Mouse (Mus musculus) neural tube, embryonic 12.5 days (tissue): ENCODE measurements around the gene Eif2b1. TPM values are rescaled to one million over a fixed set of nuclear protein-coding genes. Genes with fewer than 3 reads are reported as not detected.

ENCODE experiments used
- ATAC-seq: fragments of 200-750 bp; cut with Nextera tagmentation; 2 replicates; pipeline ENCODE4 v1.8.0; 2017; ENCODE audit warnings: low read depth, mild to moderate bottlenecking, moderate TSS enrichment, moderate library complexity; ENCODE audit not compliant: low FRiP score
- H3K27ac ChIP-seq: fragments of 300-500 bp; sonication (generic); 2 replicates; pipeline ENCODE4 v1.5.1; 2016
- H3K27me3 ChIP-seq: fragments of 300-500 bp; sonication (generic); replicated peaks from 2 replicates; pipeline ENCODE4 v1.6.1; 2016; ENCODE audit warnings: mild to moderate bottlenecking
- H3K36me3 ChIP-seq: fragments of 300-500 bp; sonication (generic); 2 replicates; pipeline ENCODE4 v1.6.1; 2016; ENCODE audit warnings: mild to moderate bottlenecking
- H3K4me1 ChIP-seq: fragments of 300-500 bp; sonication (generic); 2 replicates; pipeline ENCODE4 v1.6.1; 2016
- H3K4me2 ChIP-seq: fragments of 300-500 bp; sonication (generic); replicated peaks from 2 replicates; pipeline ENCODE4 v1.6.1; 2016; ENCODE audit warnings: mild to moderate bottlenecking
- H3K4me3 ChIP-seq: fragments of 300-500 bp; sonication (generic); 2 replicates; pipeline ENCODE4 v1.5.1; 2016
- H3K9ac ChIP-seq: fragments of 300-500 bp; sonication (generic); 2 replicates; pipeline ENCODE4 v1.6.1; 2016; ENCODE audit warnings: mild to moderate bottlenecking
- H3K9me3 ChIP-seq: fragments of 300-500 bp; sonication (generic); 2 replicates; pipeline ENCODE4 v1.6.1; 2016; ENCODE audit warnings: mild to moderate bottlenecking
- WGBS: fragments of 180-500 bp; shearing (Covaris S2); methylation state at CpG from one replicate; pipeline ENCODE4 v1.1.7; 2016; 5-methylcytosine and 5-hydroxymethylcytosine counted together
- polyA plus RNA-seq: library from polyadenylated mRNA; unstranded; fragments of >200 nt; fragmentation: Nextera tagmentation; extraction: Ambion mirVana; gene quantifications from 2 replicates; pipeline ENCODE4 v1.2.1, GENCODE M21; 2016

Gene Eif2b1
- polyA plus RNA-seq, 1 experiment from 2014 or later, result 76.2 TPM

DNA sequence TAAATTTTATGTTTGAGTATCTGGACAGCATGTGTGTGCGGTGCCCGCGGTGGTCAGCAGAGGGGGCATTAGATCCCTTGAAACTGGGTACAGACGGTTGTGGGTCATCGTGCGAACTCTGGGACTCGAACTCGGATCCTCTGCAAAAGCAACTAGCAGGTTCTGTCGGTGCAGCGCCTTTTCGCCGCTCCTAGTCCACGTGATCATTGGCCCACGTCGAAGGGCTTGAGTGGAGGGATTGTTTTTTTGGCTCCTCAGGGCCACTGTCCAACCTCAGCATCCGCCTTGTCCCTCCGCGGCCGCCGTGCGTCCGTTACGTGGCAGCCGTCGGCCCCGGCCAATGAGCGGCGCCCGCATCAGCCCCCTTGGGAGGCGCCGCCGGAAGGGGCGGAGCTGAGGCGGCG, 38.5 kb downstream of the Eif2b1 start, which contains the start of gene Tmed2:
TSS of gene Tmed2 (plus strand) at position 313 of the 404 bp plus-strand sequence.
- Histone ChIP-seq H3K4me1 (peaks cover 11% of the 10 kb centered on the region), H3K27ac (peak within 1 kb of the TSS; percentile 16)

DNA sequence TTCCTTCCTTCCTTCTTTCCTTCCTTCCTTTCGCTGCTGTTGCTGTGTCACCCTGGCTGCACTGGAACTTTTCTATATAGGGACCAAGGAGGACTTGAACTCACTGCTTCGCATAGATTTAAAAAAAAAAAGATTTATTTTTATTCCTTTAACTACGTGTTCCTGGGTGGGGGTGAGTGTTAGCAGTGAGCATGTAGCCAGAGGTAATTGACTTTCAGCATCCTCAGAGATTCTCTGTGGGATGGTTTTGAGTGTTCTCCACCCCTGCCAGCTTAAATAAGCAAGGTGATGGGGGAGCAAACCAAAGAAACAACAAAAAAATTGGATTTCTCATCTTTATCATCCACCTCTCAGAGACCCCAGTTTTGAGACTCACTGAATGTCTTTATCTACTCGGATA, 39.0 kb downstream of the Eif2b1 start:
- 0 out of 2 replicates have a peak, but pooled peaks cover 2% of the 10 kb centered on the region for H3K27me3 ChIP-seq
- no peak overlapping the region for H3K9ac ChIP-seq
- no peak overlapping the region; the same call in 1 of the 2 replicates for H3K4me3 ChIP-seq
- 76% methylated on average over 4 of the region's 4 CpGs for WGBS
- no peak overlapping the region for H3K27ac ChIP-seq
- H3K4me2 ChIP-seq, result peak overlapping the region; percentile 44
- peaks cover 10% of the 10 kb centered on the region for H3K36me3 ChIP-seq
- H3K4me1 ChIP-seq, result peaks cover 11% of the 10 kb centered on the region
- ATAC-seq, result no peak
- no peaks in the 10 kb centered on the region for H3K9me3 ChIP-seq

More for the DNA sequence above, 38.5 kb downstream of the Eif2b1 start, which contains the start of gene Tmed2:
- peak within 1 kb of the TSS; percentile 93 for H3K4me3 ChIP-seq
- peak within 1 kb of the TSS; percentile 86 for H3K4me2 ChIP-seq
- WGBS, result 1% methylated on average over 35 of the region's 35 CpGs
- ATAC-seq, result peak; percentile 96
- H3K9ac ChIP-seq, result peak within 1 kb of the TSS; percentile 92
- 0 out of 2 replicates have a peak, but pooled peaks cover 2% of the 10 kb centered on the region for H3K27me3 ChIP-seq
- no peaks in the 10 kb centered on the region for H3K9me3 ChIP-seq
- peaks cover 14% of the 10 kb centered on the region for H3K36me3 ChIP-seq

DNA sequence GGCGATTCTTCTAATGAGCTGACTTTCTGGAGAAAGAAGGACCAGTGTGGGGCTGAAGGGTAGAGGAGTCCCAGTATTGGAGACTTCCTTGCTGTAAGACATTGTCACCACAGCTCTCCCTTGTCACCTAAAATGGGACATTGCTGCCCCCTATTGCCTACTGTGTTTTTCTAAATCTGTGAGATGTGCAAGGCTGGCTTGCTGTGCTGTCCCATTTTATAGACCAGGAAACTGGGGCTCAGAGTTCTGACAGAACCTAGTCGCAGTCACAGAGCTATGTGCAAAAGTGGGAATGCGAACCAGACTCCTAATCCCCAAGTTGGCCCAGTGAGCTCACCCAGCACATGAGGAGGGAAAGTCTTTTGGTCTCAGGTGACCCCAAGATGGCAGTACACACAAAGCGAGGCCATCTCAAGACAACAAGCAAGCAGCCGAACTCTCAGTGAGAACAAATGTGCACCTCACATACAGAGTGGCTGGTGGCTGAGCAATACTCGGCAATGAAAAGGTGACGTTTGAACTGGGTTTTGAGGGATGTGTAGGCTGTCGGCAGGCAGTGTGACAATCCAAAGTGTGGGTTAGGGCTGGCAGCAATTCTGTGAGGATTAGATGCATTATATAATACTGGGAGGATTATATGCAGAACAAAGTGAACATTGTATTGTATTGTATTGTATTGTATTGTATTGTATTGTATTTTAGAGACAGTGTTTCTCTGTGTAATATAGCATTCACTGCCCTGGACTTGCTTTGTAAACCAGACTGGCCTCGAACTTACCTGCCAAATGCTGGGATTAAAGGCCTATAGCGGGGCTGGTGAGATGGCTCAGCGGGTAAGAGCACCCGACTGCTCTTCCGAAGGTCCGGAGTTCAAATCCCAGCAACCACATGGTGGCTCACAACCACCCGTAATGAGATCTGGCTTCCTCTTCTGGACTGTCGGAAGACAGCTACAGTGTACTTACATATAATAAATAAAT, 39.8 kb downstream of the Eif2b1 start:
- WGBS, result 80% methylated on average over 16 of the region's 16 CpGs
- 0 out of 2 replicates have a peak, but pooled peaks cover 2% of the 10 kb centered on the region for H3K27me3 ChIP-seq

DNA sequence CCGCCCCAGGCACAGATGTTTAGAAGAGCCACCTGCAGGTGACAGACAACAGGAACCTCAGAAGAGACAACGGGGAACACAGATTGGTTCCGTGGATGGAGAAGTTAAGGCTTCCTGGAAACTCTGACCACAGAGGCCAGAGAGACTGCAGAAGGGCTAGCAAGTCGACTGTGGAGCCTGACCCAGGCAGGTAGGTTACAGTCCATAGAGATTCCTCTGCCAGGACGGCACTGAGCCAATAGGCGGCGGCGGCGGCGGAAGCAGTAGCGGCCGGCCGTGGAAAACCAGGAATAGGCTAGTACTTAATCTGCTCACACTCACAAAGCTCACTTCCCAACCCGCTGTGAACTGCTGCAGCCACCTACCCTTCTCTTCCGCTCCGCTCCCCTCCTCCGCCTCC, 42.2 kb downstream of the Eif2b1 start:
- Histone ChIP-seq H3K9ac (peak overlapping the region; percentile 33; the same call in 1 of the 2 replicates), H3K4me2 (peak overlapping the region; percentile 38), H3K27me3 (0 out of 2 replicates have a peak, but pooled peaks cover 2% of the 10 kb centered on the region), H3K4me3 (no peak overlapping the region), H3K27ac (no peak overlapping the region), H3K9me3 (no peaks in the 10 kb centered on the region), H3K4me1 (peaks cover 8% of the 10 kb centered on the region), H3K36me3 (no peaks in the 10 kb centered on the region)
- no peak for ATAC-seq
- WGBS, result 9% methylated on average over 17 of the region's 17 CpGs

More for the DNA sequence above, 39.8 kb downstream of the Eif2b1 start:
- Histone ChIP-seq H3K9me3 (no peaks in the 10 kb centered on the region), H3K4me1 (peaks cover 11% of the 10 kb centered on the region), H3K9ac (no peak overlapping the region), H3K27ac (no peak overlapping the region), H3K4me2 (no peak overlapping the region), H3K36me3 (peaks cover 2% of the 10 kb centered on the region), H3K4me3 (no peak overlapping the region)
- no peak for ATAC-seq

DNA sequence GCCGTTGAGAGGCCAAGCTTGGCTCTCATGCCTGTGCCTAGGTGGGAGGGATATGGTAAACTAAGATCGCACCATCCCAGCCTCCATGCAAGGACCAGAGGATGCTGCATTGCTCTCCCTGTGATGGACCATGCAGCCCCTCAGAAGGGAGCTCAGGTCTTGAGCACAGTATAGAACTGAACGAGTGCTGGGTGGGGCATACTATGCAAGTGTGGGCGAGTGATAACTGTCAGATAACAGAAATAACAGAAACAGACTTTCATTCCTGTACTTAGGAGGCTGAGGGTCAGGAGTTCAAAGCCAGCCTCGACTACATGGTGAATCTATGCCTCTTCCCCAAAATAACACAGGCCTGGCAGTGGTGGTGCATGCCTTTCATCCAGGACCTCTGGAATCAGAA, 43.9 kb downstream of the Eif2b1 start:
- WGBS, result 64% methylated on average over 5 of the region's 5 CpGs
- H3K9ac ChIP-seq, result no peak overlapping the region
- no peak for ATAC-seq

DNA sequence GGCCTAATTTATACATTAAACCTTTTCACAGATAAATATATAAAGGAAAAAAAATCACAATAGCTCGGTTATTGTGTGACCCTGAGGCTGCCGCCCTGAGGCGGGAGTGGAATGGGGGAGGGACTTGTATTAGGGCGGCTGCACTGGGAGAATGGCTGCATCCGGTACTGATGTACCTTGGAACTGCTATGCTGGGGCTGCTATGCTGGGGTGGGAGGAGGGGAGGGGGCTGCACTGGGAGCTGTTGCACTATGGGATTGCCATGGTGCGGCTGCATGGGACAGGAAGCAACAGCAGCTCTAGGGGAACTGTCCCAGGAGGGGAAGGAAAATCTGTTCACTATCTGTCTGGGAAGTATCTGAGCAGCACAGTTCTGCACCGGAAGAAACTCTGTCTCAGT, 46.5 kb downstream of the Eif2b1 start:
- H3K27ac ChIP-seq, result no peak overlapping the region

More for the DNA sequence above, 43.9 kb downstream of the Eif2b1 start:
- Histone ChIP-seq H3K36me3 (no peaks in the 10 kb centered on the region), H3K9me3 (no peaks in the 10 kb centered on the region), H3K27me3 (0 out of 2 replicates have a peak, but pooled peaks cover 2% of the 10 kb centered on the region), H3K4me3 (no peak overlapping the region), H3K4me2 (no peak overlapping the region), H3K4me1 (peaks cover 18% of the 10 kb centered on the region), H3K27ac (no peak overlapping the region)

DNA sequence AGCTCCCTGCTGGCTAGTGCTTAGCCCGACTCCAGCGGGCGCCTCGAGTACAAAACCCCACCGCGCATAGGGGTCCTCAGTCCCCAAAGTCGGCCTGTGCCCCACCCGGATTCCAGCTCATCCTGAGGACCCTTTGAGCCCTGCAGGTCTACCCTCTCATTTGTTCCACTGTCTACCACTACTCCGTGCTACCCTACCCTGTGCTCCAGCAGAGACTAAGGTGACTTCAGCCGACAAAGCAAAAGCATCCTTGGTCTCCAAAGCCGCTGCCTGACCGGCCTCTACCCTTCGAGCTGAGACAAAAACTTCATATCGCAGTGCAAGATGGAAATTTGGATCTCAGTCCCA, 47.4 kb downstream of the Eif2b1 start:
- 13% methylated on average over 14 of the region's 14 CpGs for WGBS
- H3K9me3 ChIP-seq, result no peaks in the 10 kb centered on the region
- H3K27me3 ChIP-seq, result no peaks in the 10 kb centered on the region
- H3K4me2 ChIP-seq, result peak overlapping the region; percentile 83
- peak overlapping the region; percentile 75 for H3K4me3 ChIP-seq
- H3K36me3 ChIP-seq, result no peaks in the 10 kb centered on the region
- H3K27ac ChIP-seq, result peak overlapping the region; percentile 37; the same call in 1 of the 2 replicates
- peak overlapping the region; percentile 75 for H3K9ac ChIP-seq
- H3K4me1 ChIP-seq, result peaks cover 38% of the 10 kb centered on the region
- peak; percentile 59 for ATAC-seq

More for the DNA sequence above, 46.5 kb downstream of the Eif2b1 start:
- Histone ChIP-seq H3K27me3 (0 out of 2 replicates have a peak, but pooled peaks cover 2% of the 10 kb centered on the region), H3K9me3 (no peaks in the 10 kb centered on the region), H3K4me3 (no peak overlapping the region), H3K4me1 (peaks cover 38% of the 10 kb centered on the region), H3K36me3 (no peaks in the 10 kb centered on the region), H3K4me2 (no peak overlapping the region), H3K9ac (no peak overlapping the region)
- WGBS, result 40% methylated on average over 7 of the region's 7 CpGs
- ATAC-seq, result no peak

DNA sequence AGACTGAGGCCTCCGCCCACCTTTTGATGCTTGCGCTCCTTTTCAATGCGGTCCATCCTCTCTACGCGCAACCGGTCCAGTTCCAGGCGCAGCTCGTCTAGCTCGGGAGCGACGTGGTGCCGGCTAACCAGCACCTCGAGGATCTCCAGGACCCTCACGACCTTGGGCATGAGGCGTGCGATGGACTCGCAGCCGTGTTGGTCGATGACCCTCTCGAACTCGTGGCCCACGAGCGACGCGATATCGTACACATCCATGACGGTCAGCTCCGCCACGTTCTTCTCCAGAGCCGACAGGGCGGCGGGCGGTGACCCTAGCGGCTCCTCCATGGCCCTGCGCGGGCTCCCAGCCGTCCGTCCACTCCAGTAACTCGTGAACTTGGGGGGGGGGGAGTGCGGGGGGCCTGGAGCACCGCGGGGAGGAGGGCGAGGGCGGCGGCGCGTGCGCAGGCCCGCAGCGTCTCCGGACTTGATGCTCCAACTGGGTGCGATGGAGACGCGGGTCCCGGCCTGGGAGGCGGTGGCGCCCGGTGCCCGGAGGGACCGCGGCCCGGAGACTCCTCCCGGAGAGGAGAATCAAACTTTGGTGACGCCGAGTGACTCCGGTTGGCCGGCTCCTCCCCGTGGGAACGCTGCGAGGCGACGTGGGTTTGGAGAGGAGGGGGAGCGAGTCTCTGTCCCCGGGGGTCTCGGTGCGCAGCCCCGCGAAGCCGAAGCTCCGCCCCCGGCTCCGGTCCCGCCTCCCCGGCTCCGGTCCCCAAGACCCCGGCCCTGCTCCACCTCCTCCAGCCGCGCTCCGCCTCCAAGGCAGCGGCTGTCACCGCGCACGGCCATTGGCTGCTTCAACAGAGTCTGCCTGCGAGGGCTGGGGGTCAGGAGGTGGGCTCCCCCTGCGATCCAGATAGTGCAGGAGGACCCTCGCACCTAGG, 48.0 kb downstream of the Eif2b1 start, which contains the start of gene Rilpl1:
TSS of gene Rilpl1 (minus strand) at position 737 of the 928 bp plus-strand sequence.
- peak; percentile 93 for ATAC-seq
- under 1% methylated on average over 95 of the region's 96 CpGs for WGBS
- H3K27ac ChIP-seq, result peak within 1 kb of the TSS; percentile 42
- peak within 1 kb of the TSS; percentile 75 for H3K4me3 ChIP-seq
- peak within 1 kb of the TSS; percentile 75 for H3K9ac ChIP-seq
- H3K27me3 ChIP-seq, result no peaks in the 10 kb centered on the region
- peaks cover 38% of the 10 kb centered on the region for H3K4me1 ChIP-seq
- peak within 1 kb of the TSS; percentile 83 for H3K4me2 ChIP-seq
- no peaks in the 10 kb centered on the region for H3K9me3 ChIP-seq
- H3K36me3 ChIP-seq, result 0 out of 2 replicates have a peak, but pooled peaks cover 3% of the 10 kb centered on the region

DNA sequence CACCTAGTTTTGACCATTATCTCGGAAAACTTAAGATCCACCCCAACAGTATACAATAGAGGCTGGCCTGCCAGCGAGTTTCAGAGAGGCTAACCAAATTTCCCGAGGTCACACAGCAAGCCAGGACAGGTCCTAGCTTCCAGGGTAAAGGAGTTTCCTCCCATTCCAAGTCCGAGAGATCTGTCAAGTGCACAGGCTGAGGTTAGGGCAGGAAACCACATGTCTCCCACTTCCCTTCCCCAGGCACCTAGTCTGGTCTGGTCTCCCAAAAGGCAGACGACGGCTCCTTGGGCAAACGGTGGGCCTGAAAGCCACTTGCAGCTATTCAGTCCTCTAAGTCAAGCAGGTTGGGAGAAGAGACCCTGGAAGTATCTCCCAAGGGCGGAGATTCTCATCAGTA, 49.2 kb downstream of the Eif2b1 start:
- Histone ChIP-seq H3K27ac (no peak overlapping the region), H3K36me3 (0 out of 2 replicates have a peak, but pooled peaks cover 3% of the 10 kb centered on the region), H3K4me2 (peak overlapping the region; percentile 83), H3K9ac (peak overlapping the region; percentile 40; the same call in 1 of the 2 replicates), H3K4me3 (peak overlapping the region; percentile 75; the same call in 1 of the 2 replicates), H3K27me3 (no peaks in the 10 kb centered on the region), H3K9me3 (no peaks in the 10 kb centered on the region), H3K4me1 (peaks cover 38% of the 10 kb centered on the region)
- WGBS, result 64% methylated on average over 8 of the region's 8 CpGs
- no peak for ATAC-seq

DNA sequence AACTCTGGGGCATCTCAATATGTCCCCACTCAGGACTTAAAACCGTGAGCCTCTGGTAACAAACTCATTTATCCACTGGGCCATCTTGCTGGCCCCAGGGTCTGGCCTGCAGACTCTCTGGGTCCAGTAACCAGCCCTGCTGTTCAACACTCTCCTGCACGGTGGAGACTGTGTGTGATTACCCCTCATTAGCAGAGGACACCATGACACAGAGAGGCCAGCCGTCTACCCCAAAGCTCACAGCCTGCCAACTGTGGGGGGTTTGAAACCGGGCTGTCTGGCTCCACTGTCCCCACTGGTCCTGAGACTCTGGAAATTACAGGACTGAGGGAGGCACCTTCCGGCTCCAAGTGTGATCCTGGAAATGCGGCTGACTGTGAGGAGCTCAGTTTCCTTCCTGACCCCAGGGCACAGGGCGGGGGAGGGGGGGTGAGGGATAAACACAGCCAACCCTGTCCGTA, 49.7 kb downstream of the Eif2b1 start:
- Histone ChIP-seq H3K4me2 (peak overlapping the region; percentile 83), H3K27ac (no peak overlapping the region), H3K36me3 (0 out of 2 replicates have a peak, but pooled peaks cover 3% of the 10 kb centered on the region), H3K4me3 (peak overlapping the region; percentile 75), H3K9ac (peak overlapping the region; percentile 40), H3K4me1 (peaks cover 38% of the 10 kb centered on the region), H3K27me3 (no peaks in the 10 kb centered on the region), H3K9me3 (no peaks in the 10 kb centered on the region)
- 30% methylated on average over 8 of the region's 8 CpGs for WGBS
- ATAC-seq, result no peak

DNA sequence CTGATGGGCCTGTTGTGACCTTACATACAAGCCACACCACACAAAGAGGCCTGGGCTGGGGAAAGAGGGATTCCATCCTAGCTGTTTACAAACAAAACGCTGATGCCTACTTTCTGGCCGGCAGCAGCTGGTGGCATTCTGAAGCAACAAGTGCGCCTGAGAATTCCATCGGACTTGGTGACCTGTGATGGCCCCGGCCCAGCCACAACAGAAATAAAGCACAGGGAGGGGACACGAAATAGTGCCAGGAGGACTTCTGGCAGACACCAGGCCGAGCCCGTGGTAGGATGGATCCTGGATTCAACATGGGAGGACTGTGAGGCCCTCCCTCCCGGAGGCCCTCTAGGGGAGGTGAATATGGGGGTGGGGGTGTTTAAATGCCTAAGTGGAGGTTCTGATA, 50.1 kb downstream of the Eif2b1 start:
- peaks cover 38% of the 10 kb centered on the region for H3K4me1 ChIP-seq
- H3K4me3 ChIP-seq, result 0 out of 2 replicates have a peak overlapping the region, but pooled peaks have one; percentile 75
- 35% methylated on average over 9 of the region's 9 CpGs for WGBS
- H3K4me2 ChIP-seq, result peak overlapping the region; percentile 83
- peak overlapping the region; percentile 40 for H3K9ac ChIP-seq
- no peak overlapping the region for H3K27ac ChIP-seq
- H3K27me3 ChIP-seq, result no peaks in the 10 kb centered on the region
- no peaks in the 10 kb centered on the region for H3K9me3 ChIP-seq
- 0 out of 2 replicates have a peak, but pooled peaks cover 3% of the 10 kb centered on the region for H3K36me3 ChIP-seq
- ATAC-seq, result no peak
